Mouse (Mus musculus) cerebellum, postnatal 10 days (tissue): Measurements from ENCODE around the gene P2rx1.

ENCODE experiments used
- DNase-seq, 2 experiments: peaks; one replicate each; pipeline ENCODE4 v3.0.0; 2021; ENCODE audit warnings: mixed read lengths in 2 of 2

Gene P2rx1

GRCm38 (mm10) chr11:73023827-73024226, 24.9 kb downstream of the P2rx1 start:
- DNase-seq, result no peak

GRCm38 (mm10) chr11:73024236-73024904, 25.5 kb downstream of the P2rx1 start:
- DNase-seq, result no peak

- DNase-seq, result no peak
Measured at GRCm38 (mm10) chr11:73026961-73027360, 28.1 kb downstream of the P2rx1 start.

DNA sequence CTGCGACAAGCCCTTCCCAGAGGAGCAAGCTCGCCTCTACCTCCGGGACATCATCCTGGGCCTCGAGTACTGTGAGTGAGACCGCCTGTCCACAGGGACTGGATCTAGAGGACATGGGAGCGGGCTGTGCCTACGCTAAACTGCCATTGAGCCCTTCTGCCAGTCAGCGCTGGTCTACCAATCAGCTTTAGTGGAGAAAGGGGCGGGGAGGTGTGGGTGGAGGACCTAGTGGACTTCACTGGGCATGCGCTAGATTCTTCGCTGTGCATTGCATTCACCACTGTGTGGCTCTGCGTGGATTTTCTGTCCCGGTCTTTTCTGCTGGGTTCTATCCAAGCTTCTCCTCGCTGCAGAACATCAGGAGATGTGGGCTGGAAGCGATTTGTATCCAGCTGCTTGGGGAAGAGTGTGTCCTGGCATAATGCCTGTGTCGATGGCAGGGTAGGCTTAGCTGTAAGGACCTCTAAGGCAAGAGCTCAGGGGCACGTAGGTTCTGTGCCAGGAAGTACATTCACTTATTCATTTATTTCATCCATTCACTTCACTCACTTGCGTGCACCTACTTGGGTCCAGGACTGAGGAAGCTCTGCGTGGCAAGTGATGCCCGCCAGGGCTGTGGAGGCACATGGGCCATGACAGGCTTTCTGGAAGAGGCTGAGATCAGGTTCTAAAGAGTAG, 32.1 kb downstream of the P2rx1 start:
- DNase-seq, result peak; percentile 94

- peak; percentile 63 to 68 for DNase-seq
Measured at GRCm38 (mm10) chr11:73031536-73031935, 32.6 kb downstream of the P2rx1 start.

DNA sequence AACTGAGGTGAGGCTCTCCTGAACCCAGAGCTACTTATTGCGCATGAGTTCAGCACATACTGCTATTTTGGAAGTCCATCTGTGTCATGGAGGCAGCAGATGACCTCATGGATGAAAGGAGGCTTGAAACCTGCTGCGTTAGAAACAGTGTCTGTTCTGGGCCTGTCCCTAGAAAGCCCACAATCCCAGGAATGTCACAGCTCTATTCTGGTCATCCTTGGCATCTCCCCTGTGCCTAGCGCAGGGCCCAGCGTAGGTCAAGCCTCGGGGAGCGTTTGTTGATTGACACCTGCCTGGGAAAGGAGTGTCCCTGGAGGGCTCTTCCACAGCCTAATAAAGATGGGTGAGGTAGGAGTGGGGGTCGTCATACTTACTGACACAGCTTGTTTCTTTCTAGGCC, 37.2 kb downstream of the P2rx1 start:
- no peak for DNase-seq

- DNase-seq, result no peak
Measured at GRCm38 (mm10) chr11:73036889-73037288, 38.0 kb downstream of the P2rx1 start.

GRCm38 (mm10) chr11:73037691-73038090, 38.8 kb downstream of the P2rx1 start:
- DNase-seq, result no peak

DNA sequence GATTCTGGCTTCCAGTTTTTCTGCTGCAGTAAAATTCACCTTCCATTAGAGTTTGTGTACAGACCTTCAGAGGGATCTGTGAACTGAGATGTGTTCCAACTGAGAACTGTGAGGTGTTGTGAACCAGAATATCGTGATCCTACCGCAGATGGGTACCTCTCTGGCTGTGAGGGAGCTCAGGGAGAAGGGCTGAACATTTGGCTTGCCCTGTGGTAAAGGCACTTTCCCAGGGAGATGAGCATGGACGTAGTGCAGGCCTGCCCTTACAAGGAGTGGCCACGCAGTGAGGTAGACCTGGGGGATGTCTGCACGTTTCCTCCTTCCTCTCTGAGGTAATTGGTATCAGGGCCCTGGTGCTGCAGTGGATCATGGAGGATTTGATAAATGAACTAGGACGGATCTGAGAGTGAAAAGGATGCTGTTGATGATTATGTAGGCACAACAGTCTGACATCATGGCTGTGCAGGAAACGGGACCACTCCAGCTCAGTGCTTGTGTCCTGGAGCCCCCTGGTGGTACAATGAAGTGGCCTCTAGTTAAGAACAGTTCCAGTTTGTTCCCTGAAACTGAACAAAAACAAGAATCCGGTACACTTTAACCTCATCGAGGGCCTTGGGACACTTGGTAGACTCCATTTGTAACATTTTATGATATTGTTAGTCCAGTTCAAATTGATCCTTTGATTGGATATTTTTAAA, 40.3 kb downstream of the P2rx1 start:
- DNase-seq, result peak; percentile 81 to 87

GRCm38 (mm10) chr11:73044229-73044755, 45.4 kb downstream of the P2rx1 start:
- no peak for DNase-seq

DNA sequence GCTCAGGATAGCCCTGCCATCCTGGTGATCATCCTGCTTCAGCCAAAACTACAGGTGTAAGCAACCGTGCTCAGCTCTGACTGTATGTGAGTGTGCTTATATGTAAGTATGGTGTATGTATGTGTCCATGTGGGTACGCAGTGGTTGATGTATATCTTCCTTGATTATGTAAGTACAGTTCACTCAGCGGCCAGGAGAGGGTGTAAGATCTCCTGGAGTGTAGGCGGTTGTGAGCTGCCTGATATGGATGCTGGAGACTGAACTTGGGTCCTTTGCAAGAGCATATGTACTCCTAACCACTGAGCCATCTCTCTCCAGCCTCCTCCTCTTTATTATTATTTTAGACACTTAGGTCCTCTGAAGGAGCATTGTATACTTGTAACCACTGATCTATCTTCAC, 45.9 kb downstream of the P2rx1 start:
- DNase-seq, result no peak

DNA sequence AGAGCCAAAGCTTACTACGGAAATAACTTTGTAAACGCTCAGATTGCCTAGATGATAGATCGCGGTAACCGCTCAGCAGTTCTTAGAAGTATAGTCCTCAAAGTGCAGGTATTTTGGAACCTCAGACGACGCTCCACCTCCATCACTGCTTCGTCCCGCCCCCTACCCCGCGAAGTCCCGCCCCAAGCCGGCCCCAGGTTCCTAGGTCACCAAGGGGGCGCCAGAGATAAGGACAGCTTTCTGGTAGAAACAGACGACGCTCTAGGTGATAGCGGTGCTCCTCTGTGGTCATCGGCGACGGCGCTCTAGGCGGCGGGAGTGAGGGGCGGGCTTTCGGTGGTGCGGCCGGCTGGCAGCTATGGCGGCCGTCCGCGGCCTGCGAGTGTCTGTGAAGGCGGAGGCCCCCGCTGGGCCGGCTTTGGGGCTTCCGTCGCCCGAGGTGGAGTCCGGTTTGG, 48.7 kb downstream of the P2rx1 start, which contains the start of gene Ncbp3:
Gene Ncbp3, plus strand, starts transcription at position 242 of the 455 bp plus-strand sequence.
- peak; percentile 98 for DNase-seq

- DNase-seq, result no peak
Measured at GRCm38 (mm10) chr11:73048030-73048876, 49.4 kb downstream of the P2rx1 start.

- DNase-seq, result peak; percentile 88 to 92
Measured at GRCm38 (mm10) chr11:73049335-73049734, 50.4 kb downstream of the P2rx1 start.

DNA sequence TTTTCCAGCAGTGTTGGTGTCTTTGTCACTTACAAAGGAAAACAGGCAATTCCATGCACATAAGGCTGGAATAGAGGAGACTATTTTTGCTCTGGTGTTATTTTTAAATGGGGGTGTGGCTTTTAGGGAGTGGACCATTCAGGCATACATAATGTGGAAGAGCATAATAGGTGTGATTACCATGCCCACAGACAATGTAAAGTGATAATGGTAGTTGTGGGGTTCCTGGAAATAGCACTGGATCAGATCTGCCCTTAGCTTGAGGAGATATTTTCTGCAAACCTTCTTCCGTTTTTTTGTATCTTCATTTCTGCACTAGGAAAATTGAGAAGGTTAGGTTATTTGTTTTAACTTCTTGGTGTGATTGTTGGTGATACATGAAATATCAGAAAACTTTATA, 53.9 kb downstream of the P2rx1 start:
- no peak for DNase-seq

DNA sequence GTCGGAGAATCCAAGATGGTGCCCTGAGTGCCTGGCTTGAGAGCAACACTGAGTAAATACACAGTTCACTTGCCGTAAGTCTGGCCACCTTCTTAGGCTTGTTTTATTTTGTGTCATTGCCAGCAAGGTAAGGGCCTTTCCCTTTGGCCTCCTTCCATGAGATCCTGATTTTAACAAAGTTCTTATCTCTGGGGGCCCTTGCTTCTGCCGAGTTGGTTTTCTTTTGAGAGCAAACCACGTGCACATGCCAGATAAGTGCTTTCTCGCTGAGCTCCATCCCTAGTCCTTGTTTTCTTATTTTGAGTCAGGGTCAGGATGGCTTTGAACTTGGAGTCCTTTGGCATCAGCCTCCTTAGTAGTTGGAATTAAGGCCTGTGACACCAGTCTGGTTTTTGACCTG, 58.8 kb downstream of the P2rx1 start:
- DNase-seq, result no peak

DNA sequence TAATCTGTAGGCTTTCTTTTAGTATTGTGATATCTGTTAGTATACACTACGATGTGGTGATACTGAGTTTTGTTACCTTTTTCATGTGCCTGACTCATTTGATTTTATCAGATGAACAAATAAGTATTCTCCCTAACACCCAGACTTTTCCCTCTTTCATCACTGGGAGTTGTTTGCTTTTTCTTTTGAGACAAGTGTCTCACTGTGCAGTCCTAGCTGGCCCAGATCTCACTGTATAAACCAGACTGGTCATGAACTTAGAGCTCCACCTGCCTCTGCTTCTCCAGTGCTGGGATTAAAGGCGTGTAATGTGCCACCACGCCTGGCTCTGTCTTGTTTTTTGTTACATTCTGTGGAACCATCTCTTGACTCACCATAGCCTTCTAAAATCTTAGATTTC, 60.7 kb downstream of the P2rx1 start:
- DNase-seq, result no peak

DNA sequence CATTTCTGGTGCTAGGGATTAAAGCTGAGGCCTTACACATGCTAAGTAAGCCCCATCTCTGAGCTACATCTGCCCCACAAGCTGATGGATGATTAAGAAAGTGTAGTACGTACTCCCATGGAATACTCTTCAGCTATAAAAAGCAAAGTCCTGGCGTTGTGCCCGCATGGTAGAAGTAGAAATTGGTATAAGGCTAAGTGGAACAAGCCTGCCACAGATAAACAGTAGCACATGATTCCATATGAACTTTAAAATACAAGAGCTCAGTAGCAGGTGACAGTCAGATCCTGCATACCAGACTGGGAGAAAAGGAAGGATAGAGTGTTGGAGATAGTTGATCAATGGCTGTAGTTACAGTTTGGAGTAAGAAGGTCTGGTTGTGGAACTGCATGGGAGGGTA, 62.5 kb downstream of the P2rx1 start:
- no peak for DNase-seq
